Mouse (Mus musculus): ENCODE measurements around the gene Cox7a2. TPM values are rescaled to one million over a fixed set of nuclear protein-coding genes. Genes with fewer than 3 reads are reported as not detected.

The Cox7a2 gene
- polyA plus RNA-seq, 1 experiment from 2014 or later, result 830 TPM

Other genes starting within 250 kb of the Cox7a2 start
- 62.8 and 64.4 TPM in 2 replicates for gene Col12a1, start 41.0 kb downstream of the Cox7a2 start, polyA plus RNA-seq (2014; fragmentation: Nextera tagmentation; extraction: Ambion mirVana)
- 62.4 and 63.3 TPM in 2 replicates for gene Tmem30a, start 33.6 kb upstream of the Cox7a2 start, polyA plus RNA-seq (2014; fragmentation: Nextera tagmentation; extraction: Ambion mirVana)

All from intestine, embryonic 14.5 days (tissue).